Mouse (Mus musculus) kidney, adult 2 months (tissue): ENCODE results near the gene Fam107b. TPM values are rescaled to one million over a fixed set of nuclear protein-coding genes. Genes with fewer than 3 reads are reported as not detected.

ENCODE experiments used
- DNase-seq: peaks from one replicate; pipeline ENCODE4 v3.0.0; 2021
- H3K27ac ChIP-seq: fragments of 200-500 bp; 2 replicates; pipeline ENCODE4 v1.5.1; 2012; ENCODE audit warnings: low read depth, low read length, control low read depth, inconsistent platforms; ENCODE audit not compliant: insufficient read depth
- H3K27me3 ChIP-seq: fragments of 200-500 bp; replicated peaks from 2 replicates; pipeline ENCODE4 v1.6.1; 2012; ENCODE audit warnings: mild to moderate bottlenecking, moderate library complexity, low read length, inconsistent platforms; ENCODE audit not compliant: control insufficient read depth, insufficient read depth
- H3K36me3 ChIP-seq: fragments of 200-500 bp; 2 replicates; pipeline ENCODE4 v1.6.1; 2012; ENCODE audit warnings: mild to moderate bottlenecking, moderate library complexity, low read length, inconsistent platforms; ENCODE audit not compliant: control insufficient read depth, insufficient read depth
- H3K4me1 ChIP-seq: fragments of 200-500 bp; 2 replicates; pipeline ENCODE4 v1.6.1; 2011; ENCODE audit warnings: low read length; ENCODE audit not compliant: control insufficient read depth, insufficient read depth
- H3K4me3 ChIP-seq: fragments of 200-500 bp; 2 replicates; pipeline ENCODE4 v1.5.1; 2011; ENCODE audit warnings: mild to moderate bottlenecking, low read depth, low read length, control low read depth; ENCODE audit not compliant: insufficient read depth
- CTCF ChIP-seq: fragments of 200-500 bp; conservative IDR thresholded peaks from 2 replicates; pipeline ENCODE4 v1.5.1; 2011; ENCODE audit warnings: low read depth, mild to moderate bottlenecking, control low read depth, low read length, moderate library complexity, mixed read lengths; ENCODE audit not compliant: insufficient read depth, insufficient read length
- POLR2A ChIP-seq: fragments of 200-500 bp; IDR thresholded peaks from one replicate; pipeline ENCODE4 v1.6.1; 2011; ENCODE audit warnings: low read depth, low read length, control low read depth
- WGBS: fragments of 180-500 bp; shearing (Covaris S2); methylation state at CpG from one replicate; pipeline ENCODE4 v1.1.7; 2018; 5-methylcytosine and 5-hydroxymethylcytosine counted together
- polyA plus RNA-seq: library from polyadenylated mRNA; depleted of rRNA; stranded (reverse); fragments of >200 nt; gene quantifications from 2 replicates; pipeline ENCODE4 v1.2.3, GENCODE M21; 2012; rRNA removed

Fam107b gene
- 54.3 and 56.1 TPM in 2 replicates for polyA plus RNA-seq

DNA sequence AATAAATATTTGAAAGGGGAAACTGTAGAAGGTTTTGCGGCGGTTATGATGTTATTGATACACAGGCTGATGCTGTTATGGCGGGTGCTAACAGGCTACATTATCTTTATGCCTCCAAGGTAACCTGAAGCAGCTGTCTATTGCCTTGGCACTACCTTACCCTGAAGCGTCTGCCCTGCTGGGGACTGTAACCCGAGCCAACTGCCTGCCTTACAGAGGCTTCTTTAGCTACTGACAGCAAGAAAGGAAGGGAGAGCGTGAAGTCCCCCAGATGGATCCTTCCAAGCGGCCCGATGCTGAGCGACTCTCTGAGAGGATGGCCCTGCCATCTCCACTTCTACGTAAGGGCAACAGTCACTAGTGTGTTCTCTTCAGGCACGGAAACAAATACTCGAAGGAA is at the start of gene Fam107b:
TSS of gene Fam107b (plus strand) at position 303 of the 400 bp plus-strand sequence.
- H3K27ac ChIP-seq = no peak within 1 kb of the TSS
- no peaks in the 10 kb centered on the region for H3K36me3 ChIP-seq
- H3K27me3 ChIP-seq = no peaks in the 10 kb centered on the region
- 62% methylated on average over 12 of the region's 12 CpGs for WGBS
- DNase-seq = no peak
- no peak within 1 kb of the TSS for H3K4me3 ChIP-seq
- no peaks in the 10 kb centered on the region for H3K4me1 ChIP-seq
- TF ChIP-seq CTCF = no peak
- no peak for TF ChIP-seq POLR2A

DNA sequence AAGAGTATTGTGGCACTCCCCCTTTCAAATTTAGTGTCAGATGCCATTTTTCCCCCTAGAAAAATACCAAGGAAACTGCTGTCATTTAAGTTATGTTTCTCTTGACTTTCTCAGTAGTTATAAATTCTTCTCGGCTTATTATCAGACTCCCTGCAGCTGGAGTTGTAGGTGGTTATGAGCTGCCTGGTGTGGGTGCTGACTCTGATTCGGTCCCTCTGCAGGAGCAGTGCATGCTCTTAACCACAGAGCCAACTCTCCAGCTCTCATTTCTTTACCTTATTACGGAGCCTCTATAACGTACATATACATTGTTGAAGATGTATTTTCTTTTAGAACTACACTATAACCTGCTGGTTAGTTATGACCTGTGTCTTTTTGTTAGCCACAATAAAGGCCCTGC is 47.7 kb upstream of the Fam107b start:
- no peaks in the 10 kb centered on the region for H3K4me1 ChIP-seq
- 84% methylated on average over 4 of the region's 4 CpGs for WGBS
- TF ChIP-seq POLR2A (no peak), CTCF (no peak)

GRCm38 (mm10) chr2:3526288-3526687 is 44.0 kb upstream of the Fam107b start:
- TF ChIP-seq POLR2A (no peak), CTCF (no peak)
- H3K27ac ChIP-seq = no peak overlapping the region
- H3K27me3 ChIP-seq = no peaks in the 10 kb centered on the region
- no peak overlapping the region for H3K4me3 ChIP-seq
- H3K4me1 ChIP-seq = no peaks in the 10 kb centered on the region
- 88% methylated on average over 6 of the region's 6 CpGs for WGBS
- H3K36me3 ChIP-seq = no peaks in the 10 kb centered on the region
- DNase-seq = no peak

More for the DNA sequence above, 47.7 kb upstream of the Fam107b start:
- H3K27me3 ChIP-seq = no peaks in the 10 kb centered on the region
- no peak for DNase-seq
- no peak overlapping the region for H3K4me3 ChIP-seq
- no peaks in the 10 kb centered on the region for H3K36me3 ChIP-seq
- no peak overlapping the region for H3K27ac ChIP-seq

DNA sequence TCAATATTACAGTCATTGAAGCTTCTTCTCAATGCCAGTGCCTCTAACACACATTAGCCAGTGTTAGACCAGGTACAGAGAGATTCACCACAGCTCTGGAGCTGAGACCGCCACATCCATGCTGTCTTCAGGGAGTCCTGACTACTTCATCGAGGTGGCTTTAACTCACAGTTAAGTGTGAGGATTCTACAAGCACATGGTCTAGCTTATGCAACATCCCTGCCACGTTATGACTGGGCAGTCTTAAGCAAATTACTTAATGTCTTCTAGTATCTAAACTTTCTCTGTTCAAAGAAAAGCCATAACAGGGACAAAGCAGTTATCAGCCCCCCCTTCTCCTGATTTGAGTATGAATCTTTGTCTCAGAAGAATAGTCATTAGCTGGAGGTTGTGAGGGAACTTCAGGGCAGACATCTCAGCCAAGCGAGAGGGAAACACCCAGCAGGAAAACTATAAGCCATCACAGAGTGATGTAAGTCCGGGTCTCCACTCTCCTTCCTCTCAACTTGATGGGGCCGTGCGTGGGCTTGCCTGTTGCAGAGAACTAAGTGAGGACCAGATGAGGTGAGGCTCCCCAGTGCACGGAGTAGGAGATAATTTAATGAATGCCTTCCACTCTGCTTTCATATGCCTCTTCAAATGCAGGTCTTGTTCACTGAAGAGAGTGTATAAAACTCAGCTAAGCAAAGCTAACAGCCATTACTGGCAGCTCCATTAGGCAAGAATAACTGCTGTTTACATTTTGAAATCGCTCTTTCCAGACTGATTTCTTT is 28.8 kb upstream of the Fam107b start:
- 65% methylated on average over 9 of the region's 9 CpGs for WGBS
- Histone ChIP-seq H3K27me3 (no peaks in the 10 kb centered on the region), H3K4me3 (no peak overlapping the region), H3K27ac (no peak overlapping the region), H3K4me1 (no peaks in the 10 kb centered on the region), H3K36me3 (no peaks in the 10 kb centered on the region)
- TF ChIP-seq POLR2A (no peak), CTCF (no peak)
- DNase-seq = no peak

GRCm38 (mm10) chr2:3546055-3546454 is 24.2 kb upstream of the Fam107b start:
- no peaks in the 10 kb centered on the region for H3K36me3 ChIP-seq
- 71% methylated on average over 2 of the region's 2 CpGs for WGBS
- DNase-seq = no peak
- H3K4me3 ChIP-seq = no peak overlapping the region
- no peak overlapping the region for H3K27ac ChIP-seq
- no peak for TF ChIP-seq POLR2A
- TF ChIP-seq CTCF = no peak
- no peaks in the 10 kb centered on the region for H3K4me1 ChIP-seq
- H3K27me3 ChIP-seq = no peaks in the 10 kb centered on the region

GRCm38 (mm10) chr2:3546588-3546987 is 23.7 kb upstream of the Fam107b start:
- TF ChIP-seq CTCF (peak; percentile 91), POLR2A (no peak)
- DNase-seq = peak; percentile 64

GRCm38 (mm10) chr2:3570606-3571005 is 318 bp downstream of the Fam107b start:
- no peak for TF ChIP-seq POLR2A
- no peak for TF ChIP-seq CTCF
- Histone ChIP-seq H3K27me3 (no peaks in the 10 kb centered on the region), H3K27ac (no peak overlapping the region), H3K4me1 (no peaks in the 10 kb centered on the region), H3K36me3 (no peaks in the 10 kb centered on the region), H3K4me3 (no peak overlapping the region)
- DNase-seq = peak; percentile 43
- 76% methylated on average over 11 of the region's 11 CpGs for WGBS

More at GRCm38 (mm10) chr2:3546588-3546987, 23.7 kb upstream of the Fam107b start:
- WGBS = under 1% methylated on average over 4 of the region's 4 CpGs
- no peaks in the 10 kb centered on the region for H3K27me3 ChIP-seq
- no peaks in the 10 kb centered on the region for H3K4me1 ChIP-seq
- no peak overlapping the region for H3K27ac ChIP-seq
- no peaks in the 10 kb centered on the region for H3K36me3 ChIP-seq
- H3K4me3 ChIP-seq = no peak overlapping the region
